ENCODE assay signal across 28 mouse cellular contexts in genomic region chr11:86602116-86602515, GRCm38 (mm10). TPM values are rescaled to one million over a fixed set of nuclear protein-coding genes. Genes with fewer than 3 reads are reported as not detected.
DNase-seq lines count a peak whose midpoint lies in the region; ATAC-seq and TF ChIP-seq lines count a peak whose summit lies in the region.
"Had no signal": no experiment of that assay in that cellular context is flagged by ENCODE, and none has a peak within 500 bp of the region (broad histone marks: within the 10 kb centered on the region; RNA-seq: fewer than 3 reads in every experiment).

No protein-coding gene starts in this region.

- peaks cover 29% of the 10 kb centered on the region; the same call in 1 of the 2 replicates for H3K79me2 ChIP-seq in macrophage (ENCODE audit: inconsistent target)

- H3K27me3 ChIP-seq in lung, postnatal 0 days (replicated peaks; ENCODE audit: insufficient read depth, low read length): no peaks in the 10 kb centered on the region
- H3K27me3 ChIP-seq: embryonic facial prominence, embryonic 13.5 days; forebrain, embryonic 12.5 days; kidney, embryonic 15.5 days; limb, embryonic 12.5 days; liver, embryonic 15.5 days; megakaryocyte, embryonic 14.5 days; midbrain, embryonic 12.5 days had no signal

- WGBS in lung, postnatal 0 days: 45% methylated on average over 3 of the region's 3 CpGs
- 41% methylated on average over 3 of the region's 3 CpGs for WGBS in macrophage (ENCODE audit: missing documents)

- H3K27ac ChIP-seq in lung, postnatal 0 days (ENCODE audit: low read length): 0 out of 2 replicates have a peak overlapping the region, but pooled peaks have one; percentile 43
- H3K27ac ChIP-seq in macrophage: peak overlapping the region; percentile 73
- H3K27ac ChIP-seq: embryonic facial prominence, embryonic 13.5 days; forebrain, embryonic 12.5 days; kidney, embryonic 15.5 days; left cerebral cortex, adult 2 months; limb, embryonic 12.5 days; midbrain, embryonic 12.5 days had no signal

- DNase-seq in lung, postnatal 0 days (ENCODE audit: low spot score): peak; percentile 46
- no peak for DNase-seq in lung, postnatal 36 days
- DNase-seq in NIH3T3 (ENCODE audit: low read depth) (peak; percentile 77), MN1 (ENCODE audit: low spot score) (no peak)
- no peak for DNase-seq in layer of hippocampus, postnatal 10 days (ENCODE audit: low spot score in 2 of 2)
- DNase-seq: adrenal gland, adult 2 months; cerebellum, adult 9-11 months; embryo, embryonic 11 days; forebrain, postnatal 0 days; gastrocnemius, postnatal 10 days; heart, postnatal 14 days; kidney, adult 18-20 months; kidney, postnatal 25 days; lung, embryonic 14.5 days; retina, postnatal 1 day; right cerebral cortex, postnatal 14 days; thymus, adult 18-20 months; thymus, postnatal 36 days had no signal

- no peaks in the 10 kb centered on the region for H3K4me1 ChIP-seq in lung, postnatal 0 days (ENCODE audit: insufficient read depth, low read depth, low read length)
- H3K4me1 ChIP-seq: embryonic facial prominence, embryonic 13.5 days; forebrain, embryonic 12.5 days; limb, embryonic 12.5 days; midbrain, embryonic 12.5 days had no signal

- H3K4me2 ChIP-seq in lung, postnatal 0 days (replicated peaks; ENCODE audit: low read depth, low read length): no peak overlapping the region
- H3K4me2 ChIP-seq: embryonic facial prominence, embryonic 13.5 days; forebrain, embryonic 12.5 days; kidney, embryonic 15.5 days; limb, embryonic 12.5 days; liver, embryonic 15.5 days; lung, embryonic 14.5 days; midbrain, embryonic 12.5 days had no signal

- no peak for ATAC-seq in lung, postnatal 0 days
- ATAC-seq: forebrain, postnatal 0 days; hindbrain, embryonic 16.5 days had no signal

- H3K4me3 ChIP-seq in lung, postnatal 0 days (ENCODE audit: low read depth, low read length): no peak overlapping the region
- no peak overlapping the region for H3K4me3 ChIP-seq in macrophage (ENCODE audit: inconsistent target)
- H3K4me3 ChIP-seq: embryonic facial prominence, embryonic 13.5 days; forebrain, embryonic 12.5 days; kidney, embryonic 15.5 days; left cerebral cortex, adult 2 months; limb, embryonic 12.5 days; liver, embryonic 15.5 days; megakaryocyte, embryonic 14.5 days; midbrain, embryonic 12.5 days had no signal

- H3K36me3 ChIP-seq in lung, postnatal 0 days (ENCODE audit: insufficient read depth, low read length): peaks cover 4% of the 10 kb centered on the region; the same call in 1 of the 2 replicates
- no peaks in the 10 kb centered on the region for H3K36me3 ChIP-seq in macrophage (ENCODE audit: inconsistent target)

- TF ChIP-seq CTCF in lung, postnatal 0 days (IDR thresholded peaks at IDR 0.05): no peak

- no peak overlapping the region for H3K9ac ChIP-seq in lung, postnatal 0 days (replicated peaks; ENCODE audit: low read depth)
- H3K9ac ChIP-seq: embryonic facial prominence, embryonic 13.5 days; forebrain, embryonic 12.5 days; forebrain, postnatal 0 days; kidney, embryonic 15.5 days; limb, embryonic 12.5 days; liver, embryonic 15.5 days; lung, embryonic 14.5 days; midbrain, embryonic 12.5 days had no signal

- TF ChIP-seq EP300 in lung, postnatal 0 days (IDR thresholded peaks at IDR 0.05): no peak

- no peaks in the 10 kb centered on the region for H3K9me3 ChIP-seq in lung, postnatal 0 days (ENCODE audit: low read length)
- H3K9me3 ChIP-seq: embryonic facial prominence, embryonic 13.5 days; forebrain, embryonic 12.5 days; kidney, embryonic 15.5 days; liver, embryonic 15.5 days; megakaryocyte, embryonic 14.5 days; midbrain, embryonic 12.5 days had no signal

RNA-seq across cellular contexts. Expression of gene Tubd1, which starts 57.3 kb away (rescaled TPM):
- 7.3 and 7.5 TPM in 2 replicates for polyA plus RNA-seq in lung, postnatal 0 days (2015; fragmentation: Nextera tagmentation; extraction: Ambion mirVana)
- total RNA-seq in macrophage (2018; cell fraction: chromatin; rRNA removed): 10 to 100 TPM in 4 of 26 experiments, 1 to 10 TPM in 21, under 1 TPM in 1; 0.94 to 14.1 (median 6.1) TPM
- 1 to 10 TPM; 1.9 to 6.5 (median 5.2) TPM for total RNA-seq in macrophage (2018; cell fraction: cytosol; rRNA removed)
- 10 to 100 TPM in 3 of 26 experiments, 1 to 10 TPM in 22, under 1 TPM in 1; 0.81 to 13.4 (median 6.3) TPM for total RNA-seq in macrophage (2018; cell fraction: nucleus; rRNA removed)
- polyA plus RNA-seq in macrophage (2018): 4.1 to 5.8 TPM (median 4.5 TPM) in 3 replicates
- total RNA-seq in layer of hippocampus, postnatal 10 days (2021): 1 to 10 TPM; 6.4 to 7.2 TPM

RNA-seq across cellular contexts. Expression of gene Rps6kb1, which starts 57.5 kb away (rescaled TPM):
- 35.5 and 35.6 TPM in 2 replicates for polyA plus RNA-seq in lung, postnatal 0 days (2015; fragmentation: Nextera tagmentation; extraction: Ambion mirVana)
- 10 to 100 TPM; 43.2 to 98.0 (median 75.0) TPM for total RNA-seq in macrophage (2018; cell fraction: chromatin; rRNA removed)
- 10 to 100 TPM; 10.8 to 18.2 (median 14.3) TPM for total RNA-seq in macrophage (2018; cell fraction: cytosol; rRNA removed)
- 10 to 100 TPM; 24.2 to 94.2 (median 46.2) TPM for total RNA-seq in macrophage (2018; cell fraction: nucleus; rRNA removed)
- 14.6 to 22.7 TPM (median 16.3 TPM) in 3 replicates for polyA plus RNA-seq in macrophage (2018)
- 10 to 100 TPM; 49.8 to 52.9 TPM for total RNA-seq in layer of hippocampus, postnatal 10 days (2021)

Comparison
In these comparisons a context has a peak if more than half of its experiments do, and no peak if none do; other contexts are left out.
1. DNase-seq: peak in lung, postnatal 0 days (single experiment) and NIH3T3 (single experiment); none in lung, postnatal 36 days (single experiment), layer of hippocampus, postnatal 10 days (0 of 2) and MN1 (single experiment).